Mouse (Mus musculus) bone marrow macrophage, adult 2 months (primary cell): Measurements from ENCODE around the gene Jam3. TPM values are rescaled to one million over a fixed set of nuclear protein-coding genes. Genes with fewer than 3 reads are reported as not detected.
A peak's percentile ranks its signal among the peaks of the same experiment; 100 is the strongest.

ENCODE experiments used
- H3K27ac ChIP-seq: 2 replicates; pipeline ENCODE4 v1.5.1; 2012; ENCODE audit warnings: low read depth, low read length; ENCODE audit not compliant: insufficient read depth
- H3K4me1 ChIP-seq: 2 replicates; pipeline ENCODE4 v1.6.1; 2012; ENCODE audit warnings: low read length; ENCODE audit not compliant: control insufficient read depth, insufficient read depth
- H3K4me3 ChIP-seq: 2 replicates; pipeline ENCODE4 v1.5.1; 2012; ENCODE audit warnings: mild to moderate bottlenecking, low read length, moderate library complexity; ENCODE audit not compliant: insufficient read depth
- CTCF ChIP-seq: IDR thresholded peaks from 2 replicates; pipeline ENCODE4 v1.5.1; 2012; ENCODE audit warnings: low read depth, mild to moderate bottlenecking, low read length, moderate library complexity
- POLR2A ChIP-seq: IDR thresholded peaks from 2 replicates; pipeline ENCODE4 v1.6.1; 2012; ENCODE audit warnings: mild to moderate bottlenecking, low read depth, low read length, borderline replicate concordance
- polyA plus RNA-seq: library from polyadenylated mRNA; stranded (reverse); fragments of >200 nt; gene quantifications from 2 replicates; pipeline ENCODE4 v1.2.4, GENCODE M21; 2012; ENCODE audit not compliant: missing spikeins, insufficient read depth, insufficient read length

The Jam3 gene
- polyA plus RNA-seq, result not detected in 2 replicates

DNA sequence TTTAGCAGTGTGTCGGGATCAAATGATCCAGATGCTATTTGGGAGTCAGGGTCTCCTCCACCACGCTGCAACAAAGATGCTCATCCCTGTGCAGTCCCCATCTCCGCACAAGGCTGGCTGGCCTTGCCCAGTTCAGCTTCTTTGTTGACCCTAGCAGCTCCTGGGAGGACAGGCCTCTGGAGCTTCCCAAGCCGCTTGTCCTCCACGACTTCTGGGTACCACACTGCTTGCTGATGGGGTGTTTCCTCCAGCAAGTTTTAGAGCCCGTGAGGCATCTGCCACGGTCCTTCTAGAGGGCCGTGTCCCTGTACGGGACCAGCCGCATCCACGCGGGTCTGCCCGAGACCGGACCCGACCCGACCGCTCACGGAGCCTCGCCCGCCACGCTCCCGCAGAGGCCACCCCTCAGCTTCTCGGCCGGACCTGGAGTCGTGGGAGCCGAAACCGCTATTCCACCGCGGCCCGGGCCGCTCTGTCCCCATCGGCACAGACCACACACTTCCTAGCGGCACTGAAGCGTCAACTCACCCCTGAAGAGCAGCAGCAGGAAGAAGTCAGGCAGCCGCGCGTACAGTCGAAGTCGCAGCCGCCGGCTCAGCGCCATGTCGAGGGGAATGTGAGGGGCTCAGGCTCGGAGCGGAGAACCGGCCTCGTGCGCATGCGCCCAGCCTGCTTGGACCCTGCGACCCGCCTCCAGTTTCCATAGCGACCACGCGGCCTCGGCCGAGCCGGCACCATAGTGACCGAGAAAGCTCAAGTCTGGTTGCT, at the start of gene Jam3:
Gene Jam3, minus strand, starts transcription at position 659 of the 768 bp plus-strand sequence.
- TF ChIP-seq CTCF, result no peak
- no peak for TF ChIP-seq POLR2A
- H3K27ac ChIP-seq, result no peak within 1 kb of the TSS
- H3K4me3 ChIP-seq, result peak within 1 kb of the TSS; percentile 63
- no peaks in the 10 kb centered on the region for H3K4me1 ChIP-seq

DNA sequence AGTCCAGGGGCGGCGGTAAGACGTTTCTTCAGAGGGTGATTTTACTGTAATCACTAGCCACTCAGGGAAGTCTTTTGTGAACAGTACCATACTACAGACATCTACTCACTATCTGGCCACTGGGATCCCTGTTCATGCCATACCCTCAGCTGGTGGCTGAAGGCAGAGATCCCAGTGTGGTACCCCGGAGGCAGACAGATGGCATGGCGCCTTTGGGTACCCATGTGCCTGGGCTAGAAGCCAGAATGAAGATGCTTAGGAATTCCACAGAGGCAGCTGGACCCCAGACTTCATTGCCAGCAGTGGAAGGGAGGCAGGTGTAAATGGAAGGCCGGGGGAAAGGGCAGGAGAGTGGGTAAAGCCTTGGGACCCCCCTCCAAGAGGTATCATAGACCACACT, 49.0 kb upstream of the Jam3 start:
- Histone ChIP-seq H3K27ac (no peak overlapping the region), H3K4me1 (peaks cover 18% of the 10 kb centered on the region), H3K4me3 (no peak overlapping the region)
- TF ChIP-seq CTCF (no peak), POLR2A (no peak)

DNA sequence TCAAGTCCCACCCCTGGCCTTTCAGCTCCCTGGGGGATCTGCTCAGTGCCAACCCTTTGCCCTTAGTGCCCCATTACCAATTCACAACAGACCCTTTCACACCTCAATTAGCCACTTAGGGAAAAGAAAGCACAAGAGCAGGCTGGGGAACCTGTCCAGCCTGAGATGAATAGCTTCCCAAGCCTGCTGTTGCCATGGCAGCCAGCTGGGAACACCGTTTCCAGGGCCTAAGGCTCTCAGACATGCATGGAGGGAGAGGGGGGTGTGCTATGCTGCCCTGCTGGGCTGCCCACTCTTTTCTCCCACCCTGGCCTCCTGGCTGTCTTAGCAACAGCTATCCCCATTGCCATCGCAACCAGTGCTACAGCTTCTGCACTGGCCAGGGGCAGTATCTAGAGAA, 47.9 kb upstream of the Jam3 start:
- Histone ChIP-seq H3K27ac (no peak overlapping the region), H3K4me3 (no peak overlapping the region), H3K4me1 (peaks cover 18% of the 10 kb centered on the region)
- TF ChIP-seq POLR2A (no peak), CTCF (no peak)

DNA sequence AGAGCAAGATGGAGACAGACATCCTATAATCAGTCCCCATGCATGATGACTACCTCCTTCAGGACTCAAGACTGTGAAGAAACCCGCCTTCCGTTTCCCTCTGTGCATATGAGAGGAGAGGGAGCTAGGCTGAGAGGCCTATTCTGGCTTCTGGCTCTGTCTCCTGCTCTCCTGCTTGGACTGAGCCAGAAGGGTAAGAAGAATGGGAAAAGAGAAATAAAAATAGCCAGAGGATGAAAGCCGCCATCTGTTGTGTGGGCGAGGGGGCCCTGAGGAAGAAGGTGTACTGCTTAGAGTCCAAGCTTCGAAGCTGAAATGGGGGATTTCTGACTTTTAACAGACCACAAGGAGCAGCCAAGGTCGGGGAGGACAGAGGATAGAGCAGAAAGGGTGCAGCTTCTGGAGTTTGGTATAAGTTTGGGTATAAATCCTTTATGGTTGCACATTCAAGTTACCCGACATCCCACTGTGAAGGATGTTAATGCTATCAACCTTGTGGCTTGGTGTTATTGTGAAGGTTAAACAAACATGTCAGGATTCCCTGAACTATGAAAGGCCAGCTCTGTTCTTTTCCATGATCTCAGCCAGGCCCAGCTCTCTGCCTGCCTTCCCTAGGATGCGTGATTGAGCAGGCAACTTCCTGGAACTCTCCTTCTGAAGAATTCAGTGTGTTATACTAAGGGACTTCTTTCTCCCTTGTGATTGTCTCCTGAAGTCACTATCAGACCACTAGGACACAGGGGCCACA, 46.4 kb upstream of the Jam3 start:
- Histone ChIP-seq H3K27ac (no peak overlapping the region), H3K4me1 (peaks cover 4% of the 10 kb centered on the region), H3K4me3 (no peak overlapping the region)
- no peak for TF ChIP-seq CTCF
- TF ChIP-seq POLR2A, result no peak

DNA sequence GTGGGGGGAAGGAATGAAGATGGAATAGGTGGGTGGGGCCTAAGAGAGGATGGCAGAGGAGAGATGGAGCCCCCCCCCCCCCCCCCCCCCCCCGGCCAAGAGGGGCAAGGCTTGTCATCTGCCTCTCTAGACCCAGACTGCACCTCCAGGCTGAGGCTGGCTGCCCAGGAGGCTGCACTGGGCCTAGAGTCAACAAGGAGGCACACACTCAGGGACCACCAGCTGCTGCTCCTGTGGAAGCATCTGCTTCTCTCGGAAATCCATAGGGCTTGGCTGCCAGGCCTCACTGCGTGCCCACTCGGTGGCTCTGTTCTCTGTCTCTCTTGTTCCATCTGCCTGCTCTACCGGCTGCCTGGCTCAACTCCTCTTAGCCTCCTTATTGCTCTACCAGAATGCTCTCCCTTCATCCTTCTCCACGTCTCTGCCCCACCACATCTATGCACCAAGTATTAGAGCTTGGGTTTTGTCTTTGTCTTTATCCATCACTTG, 38.4 kb upstream of the Jam3 start:
- H3K4me3 ChIP-seq, result no peak overlapping the region
- H3K27ac ChIP-seq, result no peak overlapping the region

DNA sequence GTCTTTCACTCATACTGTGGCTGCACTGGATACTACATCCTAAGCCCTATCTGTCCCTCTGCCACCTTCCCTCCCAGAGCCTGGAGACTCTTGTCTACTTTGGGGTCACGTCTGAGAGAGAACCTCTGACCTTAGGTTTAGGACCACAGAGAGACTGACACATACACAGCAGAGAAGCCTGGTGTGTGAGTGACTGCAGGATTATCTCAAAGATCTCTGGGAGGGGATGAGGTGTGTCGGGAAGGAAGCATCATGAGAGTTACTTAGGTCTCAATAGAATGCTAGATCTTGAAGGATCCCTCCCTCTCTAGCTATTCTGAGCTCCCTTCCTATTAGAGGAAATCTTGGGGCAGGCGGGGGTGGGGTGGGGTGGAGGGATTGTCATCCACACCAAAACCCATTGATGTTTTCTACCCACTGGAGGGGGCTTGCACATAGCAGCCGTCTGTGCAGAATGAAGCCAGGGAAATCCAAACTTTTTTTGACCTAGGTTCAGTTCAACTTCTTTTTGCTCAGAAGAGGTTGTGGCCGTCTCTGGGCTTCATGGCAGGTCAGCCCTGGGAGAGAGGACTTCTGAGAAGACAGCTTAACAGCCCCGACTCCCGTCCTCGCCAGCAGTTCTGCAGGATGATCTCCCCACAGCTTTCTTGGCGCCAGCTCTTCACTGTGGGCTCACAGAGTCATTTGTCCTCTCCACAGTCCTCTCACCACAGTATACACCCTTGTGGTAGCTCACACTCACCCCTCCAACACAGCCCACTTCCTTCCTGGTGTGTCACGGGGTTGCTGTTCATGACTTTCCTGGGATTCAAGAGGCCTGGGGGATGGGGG, 37.8 kb upstream of the Jam3 start:
- Histone ChIP-seq H3K27ac (peak overlapping the region; percentile 66), H3K4me1 (peaks cover 21% of the 10 kb centered on the region), H3K4me3 (no peak overlapping the region)
- TF ChIP-seq POLR2A, result no peak
- TF ChIP-seq CTCF, result no peak

More for the DNA sequence above, 38.4 kb upstream of the Jam3 start:
- H3K4me1 ChIP-seq, result peaks cover 22% of the 10 kb centered on the region
- no peak for TF ChIP-seq POLR2A

DNA sequence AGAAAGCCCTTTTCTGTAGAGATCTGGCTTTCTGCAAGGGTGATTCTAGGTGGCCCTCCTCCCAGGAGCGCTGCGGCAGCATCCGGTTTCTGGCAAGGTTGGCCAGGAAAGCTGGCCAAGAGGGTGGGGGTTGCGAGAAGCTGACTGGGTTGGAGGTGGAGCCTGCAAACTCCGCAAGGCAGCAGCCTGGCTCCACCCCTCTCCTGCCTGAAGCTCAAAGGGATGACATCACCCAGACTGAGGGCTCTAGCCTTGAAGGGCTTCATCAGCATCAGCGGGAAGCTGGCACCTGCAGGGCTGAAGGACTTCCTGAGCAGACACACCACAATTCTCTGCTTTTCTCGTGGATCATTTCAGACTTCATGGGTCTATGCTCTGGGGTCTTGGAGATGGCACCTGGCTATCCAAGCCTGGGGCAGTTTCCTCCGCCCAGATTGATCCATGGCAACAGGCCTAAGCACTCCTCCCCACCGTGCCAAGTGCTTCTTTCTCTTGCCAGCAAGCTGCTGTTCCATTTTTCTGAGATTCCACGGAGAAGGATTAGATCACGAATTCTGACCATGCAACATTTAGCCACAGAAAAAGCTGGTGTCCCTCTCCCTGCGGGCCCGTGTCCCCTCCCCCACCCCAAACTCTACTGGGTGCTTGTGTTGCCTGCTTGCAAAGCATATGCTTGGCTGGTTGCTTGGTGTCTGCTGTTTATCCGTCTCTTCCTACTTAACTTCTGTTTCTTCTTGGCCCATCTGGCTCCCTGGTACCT, 37.0 kb upstream of the Jam3 start:
- H3K27ac ChIP-seq, result peak overlapping the region; percentile 66
- peak overlapping the region; percentile 30 for H3K4me3 ChIP-seq
- H3K4me1 ChIP-seq, result peaks cover 28% of the 10 kb centered on the region
- TF ChIP-seq CTCF, result no peak
- TF ChIP-seq POLR2A, result no peak

DNA sequence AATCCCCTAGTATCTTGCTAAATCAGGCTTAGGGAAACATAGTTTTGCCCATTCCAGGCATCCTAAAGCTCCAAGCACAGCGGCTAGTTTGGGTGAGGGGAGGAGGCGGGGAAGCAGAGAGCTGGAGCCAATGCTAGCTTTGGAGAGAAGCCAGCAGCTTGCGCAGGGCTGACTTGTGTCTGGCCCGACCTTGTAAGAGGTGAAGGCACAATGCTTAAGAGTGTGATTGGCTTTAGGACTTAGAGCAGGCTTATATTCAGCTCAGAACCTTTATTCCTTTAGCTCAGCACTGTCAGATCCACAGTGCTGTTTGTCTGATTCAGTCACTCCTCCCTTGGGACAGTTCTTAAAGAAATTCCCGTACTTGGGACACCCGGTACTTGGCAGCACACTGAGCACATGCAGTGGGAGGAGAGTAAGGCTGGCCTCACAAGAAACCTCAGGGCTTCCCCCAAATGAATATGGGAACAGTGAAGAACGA, 36.3 kb upstream of the Jam3 start:
- TF ChIP-seq CTCF (no peak), POLR2A (no peak)
- peak overlapping the region; percentile 30 for H3K4me3 ChIP-seq
- peaks cover 33% of the 10 kb centered on the region for H3K4me1 ChIP-seq
- H3K27ac ChIP-seq, result no peak overlapping the region

DNA sequence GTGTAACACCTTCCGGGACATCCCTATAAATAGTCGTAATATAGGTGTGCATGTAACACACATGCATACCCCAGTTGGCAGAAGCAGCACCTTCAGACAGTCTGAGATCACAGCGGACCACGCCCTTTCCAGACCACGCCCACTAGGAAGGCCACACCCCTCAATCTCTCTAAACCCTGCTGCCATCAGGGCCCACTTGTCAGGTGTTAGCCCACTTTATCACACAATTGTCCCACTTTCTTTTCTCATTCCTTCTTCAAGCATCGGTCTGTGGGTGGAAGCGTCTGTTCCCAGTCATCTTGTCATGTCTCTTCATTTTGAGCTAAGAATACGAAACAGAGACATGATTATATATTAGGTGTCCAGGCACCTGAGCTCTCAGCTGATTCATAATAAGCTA, 35.2 kb upstream of the Jam3 start:
- TF ChIP-seq POLR2A, result no peak
- no peak for TF ChIP-seq CTCF
- H3K27ac ChIP-seq, result no peak overlapping the region
- no peak overlapping the region for H3K4me3 ChIP-seq
- peaks cover 35% of the 10 kb centered on the region for H3K4me1 ChIP-seq
